Mouse (Mus musculus) spleen, adult 2 months (tissue): ENCODE measurements at regions not wholly inside any gene's neighbourhood (a gene's known extent, or its start where the extent isn't known, plus 50 kb on each side); places are given as distances from the start of the nearest gene placed in this dataset.
"Not testable (repeated sequence)": the region's sequence is repeated elsewhere in the genome, so short reads cannot be mapped to it uniquely, and the experiment has no call there.

Source experiments
- DNase-seq, 2 experiments: peaks; one replicate each; pipeline versions ENCODE4 v3.0.0 to v3.0.0-alpha.2; 2012 to 2021; ENCODE audit warnings: low spot score in 2 of 2, low read depth in 1 of 2
- H3K27ac ChIP-seq: fragments of 200-500 bp; 2 replicates; pipeline ENCODE4 v1.5.1; 2012; ENCODE audit warnings: low read length, inconsistent platforms; ENCODE audit not compliant: insufficient read depth
- H3K27me3 ChIP-seq: fragments of 200-500 bp; 2 replicates; pipeline ENCODE4 v1.6.1; 2012; ENCODE audit warnings: mild to moderate bottlenecking, moderate library complexity, low read length, inconsistent platforms; ENCODE audit not compliant: control insufficient read depth, insufficient read depth
- H3K36me3 ChIP-seq: fragments of 200-500 bp; 2 replicates; pipeline ENCODE4 v1.6.1; 2012; ENCODE audit warnings: mild to moderate bottlenecking, low read length, inconsistent platforms; ENCODE audit not compliant: control insufficient read depth, insufficient read depth
- H3K4me1 ChIP-seq: fragments of 200-500 bp; 2 replicates; pipeline ENCODE4 v1.6.1; 2011; ENCODE audit warnings: inconsistent platforms; ENCODE audit not compliant: control insufficient read depth, insufficient read depth, insufficient read length
- H3K4me3 ChIP-seq: fragments of 200-500 bp; 2 replicates; pipeline ENCODE4 v1.5.1; 2011; ENCODE audit warnings: mild to moderate bottlenecking, inconsistent platforms; ENCODE audit not compliant: insufficient read depth, insufficient read length; ENCODE audit errors: extremely low read depth
- CTCF ChIP-seq: fragments of 200-500 bp; IDR thresholded peaks from 2 replicates; pipeline ENCODE4 v1.5.1; 2011; ENCODE audit warnings: mild to moderate bottlenecking, inconsistent platforms; ENCODE audit not compliant: insufficient read depth, insufficient read length, insufficient replicate concordance; ENCODE audit errors: extremely low read depth
- POLR2A ChIP-seq: fragments of 200-500 bp; IDR thresholded peaks from 2 replicates; pipeline ENCODE4 v1.6.1; 2011; ENCODE audit warnings: low read depth, low read length, inconsistent platforms
- WGBS: fragments of 180-500 bp; shearing (Covaris S2); methylation state at CpG from one replicate; pipeline ENCODE4 v1.1.7; 2018; 5-methylcytosine and 5-hydroxymethylcytosine counted together

DNA sequence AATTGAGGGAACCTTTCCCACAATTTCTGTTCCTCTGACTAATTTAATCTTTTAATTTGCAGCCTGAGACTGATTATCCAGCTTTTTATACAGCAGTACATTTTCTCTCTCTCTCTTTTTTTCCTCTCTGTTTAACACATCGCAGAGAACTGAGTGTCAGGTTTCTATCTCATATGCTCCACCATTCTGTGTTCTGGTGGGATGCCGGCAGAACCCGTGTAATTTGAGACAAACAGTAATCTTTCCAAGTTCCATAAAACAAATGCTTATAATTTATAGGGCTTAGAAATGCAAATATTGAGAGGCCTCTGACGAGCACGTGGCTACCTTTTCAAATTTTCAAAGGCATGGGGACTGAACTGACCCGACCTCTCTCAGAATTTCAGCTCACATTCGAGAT is 59.1 kb downstream of the Zbtb18 start:
- TF ChIP-seq POLR2A (no peak), CTCF (no peak)
- H3K36me3 ChIP-seq, result no peaks in the 10 kb centered on the region
- H3K4me3 ChIP-seq, result no peak overlapping the region
- H3K27me3 ChIP-seq, result no peaks in the 10 kb centered on the region
- DNase-seq, result no peak
- no peaks in the 10 kb centered on the region for H3K4me1 ChIP-seq
- 93% methylated on average over 7 of the region's 7 CpGs for WGBS
- H3K27ac ChIP-seq, result no peak overlapping the region

- Histone ChIP-seq H3K4me1 (no peaks in the 10 kb centered on the region), H3K27me3 (no peaks in the 10 kb centered on the region), H3K4me3 (no peak overlapping the region), H3K36me3 (no peaks in the 10 kb centered on the region), H3K27ac (no peak overlapping the region)
- DNase-seq, result no peak
- TF ChIP-seq POLR2A (no peak), CTCF (no peak)
- 45% methylated on average over 1 of the region's 1 CpGs for WGBS
Observed at GRCm38 (mm10) chr1:177503946-177504345, 61.8 kb downstream of the Zbtb18 start.

DNA sequence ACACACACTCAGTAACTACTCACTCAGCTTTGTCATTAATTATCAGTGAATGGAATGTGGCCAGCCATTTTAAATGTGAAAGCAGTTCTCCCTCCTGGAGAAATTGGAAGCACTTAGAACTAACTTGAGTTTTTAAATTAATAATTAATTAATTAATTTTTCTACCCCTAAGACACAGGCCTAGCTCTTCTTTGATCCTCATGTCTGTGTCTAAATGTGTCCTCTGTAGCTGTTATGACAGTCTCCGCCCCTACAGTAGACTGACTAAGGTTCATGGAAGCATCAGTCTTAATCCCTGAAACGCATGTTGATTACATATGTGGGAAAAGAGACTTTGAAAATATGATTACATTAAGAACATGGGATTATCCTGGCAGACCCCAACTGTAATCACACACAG is 62.6 kb downstream of the Zbtb18 start:
- H3K27ac ChIP-seq, result no peak overlapping the region
- H3K4me1 ChIP-seq, result no peaks in the 10 kb centered on the region
- no peak for DNase-seq
- no peak for TF ChIP-seq POLR2A
- no peak for TF ChIP-seq CTCF
- WGBS, result 97% methylated on average over 2 of the region's 2 CpGs
- H3K27me3 ChIP-seq, result no peaks in the 10 kb centered on the region
- no peak overlapping the region for H3K4me3 ChIP-seq
- H3K36me3 ChIP-seq, result no peaks in the 10 kb centered on the region

DNA sequence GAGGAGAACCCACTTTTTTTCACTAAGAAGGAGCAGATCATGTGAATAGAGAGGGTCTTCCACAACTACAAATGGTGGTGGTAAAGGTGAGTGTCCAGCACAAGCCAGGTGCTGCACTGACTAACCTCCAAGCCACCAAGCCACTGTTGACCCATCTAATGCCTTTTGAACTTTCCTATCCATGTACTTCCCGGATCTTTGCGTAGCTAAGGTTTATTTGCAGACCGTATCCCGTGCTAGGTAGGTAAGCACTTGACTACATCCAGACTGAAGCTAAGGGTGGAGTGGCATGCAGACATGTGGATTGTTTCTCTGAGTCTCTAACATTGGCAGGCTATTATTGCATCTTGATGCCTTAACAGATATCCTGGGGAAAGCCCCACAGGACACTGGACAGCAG is 65.2 kb downstream of the Zbtb18 start:
- not testable (repeated sequence) for DNase-seq, H3K4me3 ChIP-seq, H3K27me3 ChIP-seq, H3K4me1 ChIP-seq, H3K27ac ChIP-seq, H3K36me3 ChIP-seq
- WGBS, result 96% methylated on average over 4 of the region's 4 CpGs

DNA sequence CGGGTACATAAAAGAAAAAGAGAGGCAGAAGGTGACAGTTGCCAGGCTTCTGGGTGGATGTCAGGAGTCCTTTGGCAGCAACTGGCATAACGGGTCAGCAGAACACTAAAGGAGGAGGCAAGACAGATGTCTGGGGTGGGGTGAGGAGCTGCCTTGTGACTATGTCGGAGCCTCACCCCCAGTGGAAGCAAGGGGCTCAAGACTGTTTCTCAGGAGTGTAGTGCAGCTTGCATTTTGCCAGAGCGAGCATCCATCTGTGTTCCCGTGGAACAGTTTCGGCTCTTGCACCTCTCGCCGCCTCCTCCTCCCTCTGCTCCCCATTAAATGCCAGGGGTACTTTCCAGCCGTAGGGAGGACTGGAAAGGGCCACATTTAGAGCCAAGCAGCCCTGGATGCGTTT is 67.6 kb downstream of the Zbtb18 start:
- H3K36me3 ChIP-seq, result no peaks in the 10 kb centered on the region
- no peak overlapping the region for H3K4me3 ChIP-seq
- no peak for DNase-seq
- H3K4me1 ChIP-seq, result no peaks in the 10 kb centered on the region
- H3K27ac ChIP-seq, result no peak overlapping the region
- H3K27me3 ChIP-seq, result no peaks in the 10 kb centered on the region
- 88% methylated on average over 10 of the region's 10 CpGs for WGBS
- TF ChIP-seq POLR2A, result no peak
- TF ChIP-seq CTCF, result no peak

- Histone ChIP-seq H3K4me3 (no peak overlapping the region), H3K4me1 (no peaks in the 10 kb centered on the region), H3K27ac (no peak overlapping the region), H3K27me3 (no peaks in the 10 kb centered on the region), H3K36me3 (no peaks in the 10 kb centered on the region)
- 87% methylated on average over 2 of the region's 2 CpGs for WGBS
- TF ChIP-seq CTCF, result no peak
- TF ChIP-seq POLR2A, result no peak
- no peak for DNase-seq
Observed at GRCm38 (mm10) chr1:177512116-177512515, 70.0 kb downstream of the Zbtb18 start.

DNA sequence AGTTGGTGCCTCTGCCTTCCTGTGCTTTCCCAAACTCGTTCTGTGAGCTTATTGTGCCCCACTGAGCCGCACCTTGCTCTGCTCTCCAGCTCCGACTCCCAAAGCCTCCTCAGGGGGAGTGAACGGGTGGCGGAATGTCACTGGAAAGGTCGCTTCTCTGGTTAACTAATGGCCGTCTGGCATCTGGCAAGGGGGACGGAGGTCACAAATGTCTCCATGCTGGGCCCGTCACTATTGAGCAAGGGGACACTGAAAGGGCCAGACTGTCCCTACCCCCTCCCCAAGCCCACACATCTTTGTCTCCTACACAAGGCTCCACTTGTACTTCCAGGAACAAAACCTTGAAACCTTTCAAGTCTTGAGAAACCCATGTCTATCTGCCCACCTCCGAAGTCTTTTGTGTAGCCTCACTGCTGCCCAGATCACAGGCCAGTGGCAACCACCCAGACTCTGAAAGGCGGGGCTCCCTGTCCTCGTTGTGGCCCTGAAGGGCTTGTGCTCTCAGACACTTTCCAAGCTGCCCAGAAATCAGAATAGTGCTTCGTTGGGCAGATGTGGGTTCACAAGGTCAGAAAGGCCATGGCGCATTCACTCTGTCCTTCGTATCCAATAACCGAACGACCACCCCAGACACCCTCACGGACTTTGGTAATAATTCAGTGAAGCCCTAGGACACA is 75.9 kb downstream of the Zbtb18 start:
- H3K27ac ChIP-seq, result no peak overlapping the region
- no peak for DNase-seq
- no peaks in the 10 kb centered on the region for H3K27me3 ChIP-seq
- 91% methylated on average over 18 of the region's 18 CpGs for WGBS
- peaks cover 4% of the 10 kb centered on the region for H3K4me1 ChIP-seq
- TF ChIP-seq POLR2A (no peak), CTCF (no peak)
- H3K4me3 ChIP-seq, result no peak overlapping the region
- no peaks in the 10 kb centered on the region for H3K36me3 ChIP-seq
